Mouse (Mus musculus): ENCODE results near the gene Ggcx.
A peak's percentile ranks its signal among the peaks of the same experiment; 100 is the strongest.

Ggcx gene

DNA sequence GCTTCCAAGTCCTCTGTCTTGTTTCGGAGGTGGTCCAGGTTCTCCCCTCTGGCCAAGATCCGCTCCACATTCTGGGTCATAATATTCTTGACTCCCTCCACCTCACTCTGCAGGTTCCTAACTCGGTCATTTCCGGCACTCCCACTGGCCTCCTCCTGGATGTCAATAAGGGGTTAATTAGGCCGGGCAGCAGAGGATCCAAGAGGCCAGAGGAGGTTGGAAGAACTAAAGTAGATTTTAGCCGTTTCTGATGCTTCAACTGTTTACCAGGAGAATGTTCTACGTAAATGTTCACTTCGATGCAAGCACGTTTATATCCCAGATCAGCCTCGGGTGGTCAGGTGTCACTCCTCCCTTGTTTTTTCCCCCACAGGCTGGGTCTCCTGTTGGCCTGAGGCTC lies 25.8 kb upstream of the Ggcx start:
- no peak for DNase-seq

DNA sequence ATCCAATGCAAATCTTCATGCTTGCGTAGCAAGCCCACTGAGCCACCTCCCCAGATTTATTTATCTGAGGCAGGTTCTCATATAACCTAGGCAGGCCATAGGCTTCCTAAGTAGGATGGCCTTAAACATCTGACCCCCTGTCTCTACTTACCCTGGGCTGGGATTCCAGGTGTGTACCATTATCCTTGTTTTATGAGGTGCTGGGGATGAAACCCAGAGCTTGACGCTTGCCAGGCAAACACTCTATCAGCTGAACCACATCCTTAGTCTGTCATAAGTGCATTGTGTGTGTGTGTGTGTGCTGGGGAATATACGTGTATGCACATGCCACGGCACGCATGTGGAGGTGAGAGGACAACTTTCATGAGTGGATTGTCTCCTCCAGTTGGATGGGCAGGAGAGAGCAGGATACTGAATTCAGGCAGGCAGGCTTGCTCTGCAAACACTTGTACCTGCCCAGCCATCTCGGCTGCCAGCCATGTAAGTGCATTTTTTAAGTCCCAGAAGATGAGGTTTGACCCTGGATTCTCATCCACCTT lies 25.2 kb upstream of the Ggcx start:
- no peak for DNase-seq

DNA sequence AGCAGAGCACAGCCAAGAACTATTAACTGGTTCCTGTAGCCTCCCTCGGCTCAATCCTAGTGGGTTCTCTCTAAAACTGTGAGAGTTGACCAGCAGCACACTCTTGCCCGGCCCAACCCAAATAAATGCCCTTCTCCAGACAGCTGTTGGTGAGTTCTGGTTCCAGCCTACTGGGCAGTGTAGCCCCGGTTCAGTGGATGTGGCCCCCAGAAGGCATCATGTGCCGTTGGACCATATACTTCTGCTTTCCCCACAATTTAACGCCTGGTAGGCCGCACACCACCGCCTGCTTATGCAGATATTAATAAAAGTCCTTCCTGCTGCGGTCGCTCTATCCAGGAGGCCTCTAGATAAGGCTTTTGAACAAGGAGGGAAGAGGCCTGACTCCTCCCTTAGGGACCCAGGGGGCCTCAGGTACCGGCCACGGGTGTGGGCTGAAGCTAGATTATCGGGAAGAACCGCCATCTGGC lies 24.6 kb upstream of the Ggcx start:
- DNase-seq = no peak

DNA sequence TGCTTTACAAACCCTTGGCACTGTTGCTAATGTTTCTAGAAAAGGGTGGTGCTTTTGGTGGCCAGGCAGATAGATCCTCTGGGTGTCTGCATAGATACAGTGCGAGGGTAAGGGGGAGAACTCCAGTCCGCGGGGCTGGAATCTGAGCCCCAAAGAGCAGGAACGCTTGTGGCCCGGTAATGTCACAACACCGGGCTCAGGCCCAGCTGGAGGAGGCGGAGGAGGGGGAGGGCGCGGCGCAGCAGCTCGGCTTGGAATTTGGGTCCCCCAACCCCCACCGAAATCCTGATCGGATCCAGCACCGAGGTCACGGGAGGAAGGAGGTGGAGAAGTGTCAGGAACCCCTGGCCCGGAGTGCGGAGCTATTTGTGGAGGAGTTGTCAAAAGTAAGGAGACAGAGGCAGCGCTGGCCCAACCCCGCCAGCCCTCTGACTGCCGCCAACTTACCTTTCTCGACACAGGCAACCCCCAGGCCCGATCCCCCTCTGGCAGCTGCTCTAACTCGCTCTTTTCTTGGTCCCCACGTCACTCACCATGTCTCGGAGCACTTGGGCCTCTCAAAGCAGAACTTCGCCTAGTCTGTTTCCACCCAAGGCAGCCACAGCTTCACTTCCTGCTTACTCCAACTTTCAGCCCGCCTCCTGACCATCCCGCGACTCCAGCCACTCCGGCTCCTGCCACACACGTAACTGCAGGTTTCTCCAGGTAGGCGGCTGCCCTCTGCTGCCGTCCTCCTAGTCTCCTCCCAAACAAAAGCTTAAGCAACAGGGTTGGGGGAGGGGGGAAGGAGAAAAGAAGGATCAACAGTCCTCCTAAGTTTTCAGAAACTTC lies 24.0 kb upstream of the Ggcx start, which contains the start of gene Vamp8:
Vamp8 (minus strand) TSS at position 763 of the 831 bp plus-strand sequence.
- DNase-seq = peak; percentile 69

DNA sequence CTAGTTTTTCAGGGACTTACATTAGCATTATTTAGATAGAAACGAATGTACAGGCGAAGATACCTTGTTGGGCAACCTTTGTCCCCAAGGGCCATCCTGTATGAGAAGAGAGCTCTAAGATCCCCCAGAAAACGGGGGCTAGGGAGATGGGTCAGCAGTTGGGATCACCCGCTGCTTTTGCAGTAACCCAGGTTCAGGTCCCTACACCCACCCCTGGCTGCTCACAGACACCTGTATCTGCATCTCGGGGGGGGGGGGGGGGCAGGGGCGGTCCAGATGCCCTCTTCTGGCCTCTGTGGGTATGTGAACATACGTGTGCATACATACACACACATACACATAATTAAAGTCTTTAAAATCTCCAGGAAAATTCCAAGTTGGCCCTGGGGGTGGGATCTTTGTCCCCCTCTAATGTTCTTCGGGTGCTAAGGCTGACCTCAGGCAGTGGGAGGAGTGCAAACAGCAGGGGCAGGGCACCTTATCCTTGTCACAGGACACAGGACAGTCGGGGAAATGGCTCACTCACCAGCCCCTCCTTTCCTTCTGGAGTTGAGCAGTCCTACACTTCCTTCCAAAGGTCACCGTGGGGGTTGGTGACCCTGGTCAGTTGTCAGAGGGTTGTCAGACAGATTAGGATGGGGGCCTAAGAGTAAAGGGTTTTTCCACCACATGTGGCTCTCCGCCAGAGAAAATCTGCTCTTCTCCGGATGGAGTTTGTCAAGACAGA lies 23.1 kb upstream of the Ggcx start:
- peak; percentile 18 for DNase-seq

DNA sequence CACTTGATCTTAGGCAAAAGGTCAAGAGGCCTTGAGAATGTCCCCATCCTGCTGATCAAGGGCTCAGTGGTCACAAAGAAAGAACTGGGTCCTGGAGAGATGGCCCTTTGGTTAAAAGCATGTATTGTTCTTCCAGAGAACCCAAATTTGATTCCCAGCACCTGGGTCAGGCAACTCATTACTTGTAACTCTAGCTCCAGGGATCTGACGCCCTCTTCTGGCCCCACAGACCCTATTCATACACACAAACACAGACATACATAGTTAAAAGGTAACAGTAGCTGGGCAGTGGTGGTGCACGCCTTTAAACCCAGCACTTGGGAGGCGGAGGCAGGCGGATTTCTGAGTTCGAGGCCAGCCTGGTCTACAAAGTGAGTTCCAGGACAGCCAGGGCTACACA lies 21.8 kb upstream of the Ggcx start:
- no peak for DNase-seq

DNA sequence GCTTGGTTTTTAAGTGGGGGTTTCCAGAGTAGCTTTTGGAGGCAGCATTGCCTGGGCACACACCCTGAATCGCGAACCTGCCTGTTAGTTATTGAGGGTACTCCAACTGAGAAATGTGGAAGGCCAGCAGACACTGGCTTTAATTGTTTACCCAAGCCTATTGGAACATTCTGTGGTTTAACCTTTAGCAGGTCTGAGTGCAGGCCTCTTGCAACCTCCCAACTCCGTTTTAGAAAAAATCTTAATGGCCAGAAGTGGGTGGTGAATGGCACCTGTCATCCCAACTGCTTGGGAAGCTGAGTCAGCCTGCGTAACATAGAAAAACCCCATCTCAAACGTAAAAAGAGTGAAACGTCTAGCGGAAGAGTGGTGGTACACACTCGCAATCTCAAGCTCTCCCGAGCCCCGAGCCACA lies 17.3 kb upstream of the Ggcx start:
- no peak for DNase-seq

DNA sequence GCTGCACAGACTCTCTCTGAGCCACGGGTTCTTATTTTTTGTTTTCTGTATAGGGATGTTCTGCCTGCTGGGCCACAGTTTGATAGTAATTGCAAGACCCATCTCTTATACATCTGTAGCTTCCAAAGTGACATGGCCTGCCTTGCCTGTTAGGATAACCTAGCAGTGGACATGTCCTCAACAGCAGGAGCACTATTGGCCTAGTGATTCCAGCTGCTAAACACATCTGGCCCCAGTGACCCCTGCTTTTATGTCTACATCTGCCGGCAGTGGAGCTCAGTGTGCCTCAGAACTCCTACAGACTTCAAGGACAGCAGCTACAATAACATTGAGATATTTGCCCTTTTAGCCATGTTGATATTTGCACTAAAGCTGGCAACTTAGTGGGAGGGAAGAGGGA lies 14.1 kb upstream of the Ggcx start:
- DNase-seq = no peak

DNA sequence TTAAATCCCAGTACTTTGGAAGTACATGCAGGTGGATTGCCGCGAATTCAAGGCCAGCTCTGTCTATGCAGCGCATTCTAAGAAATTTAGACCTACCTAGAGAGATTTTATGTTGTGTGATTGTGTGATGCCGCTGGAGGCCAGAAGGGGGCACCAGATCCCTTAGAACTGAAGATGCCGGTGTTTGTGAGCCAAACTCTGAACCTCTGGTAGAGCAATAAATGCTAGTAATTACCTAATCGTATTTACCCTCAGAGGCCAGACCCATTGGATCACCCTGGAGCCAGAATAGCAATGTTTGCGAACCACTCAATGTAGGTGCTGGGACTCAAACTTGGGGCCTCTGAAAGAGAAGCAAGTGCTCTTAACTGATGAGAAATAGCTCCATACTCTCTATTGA lies 12.2 kb upstream of the Ggcx start:
- peak; percentile 78 for DNase-seq

DNA sequence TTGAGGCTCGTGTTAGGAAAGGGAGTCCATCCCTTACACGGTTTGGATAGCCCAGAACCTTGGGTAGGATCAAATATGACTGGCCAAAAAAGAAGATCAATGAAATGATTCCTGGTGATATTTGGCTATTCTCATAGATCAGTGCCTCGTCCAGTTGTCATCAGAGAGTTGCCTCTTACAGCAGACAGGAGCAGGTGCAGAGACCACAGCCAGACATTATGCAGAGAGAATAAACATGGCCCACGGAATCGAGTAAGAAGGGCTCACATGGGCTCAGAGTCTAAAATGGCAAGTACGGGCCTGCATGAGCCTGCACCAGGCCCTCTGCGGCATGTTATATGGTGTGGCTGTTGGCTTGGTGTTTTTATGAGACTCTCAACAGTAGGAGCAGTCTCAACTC lies 8.8 kb upstream of the Ggcx start:
- DNase-seq = no peak

DNA sequence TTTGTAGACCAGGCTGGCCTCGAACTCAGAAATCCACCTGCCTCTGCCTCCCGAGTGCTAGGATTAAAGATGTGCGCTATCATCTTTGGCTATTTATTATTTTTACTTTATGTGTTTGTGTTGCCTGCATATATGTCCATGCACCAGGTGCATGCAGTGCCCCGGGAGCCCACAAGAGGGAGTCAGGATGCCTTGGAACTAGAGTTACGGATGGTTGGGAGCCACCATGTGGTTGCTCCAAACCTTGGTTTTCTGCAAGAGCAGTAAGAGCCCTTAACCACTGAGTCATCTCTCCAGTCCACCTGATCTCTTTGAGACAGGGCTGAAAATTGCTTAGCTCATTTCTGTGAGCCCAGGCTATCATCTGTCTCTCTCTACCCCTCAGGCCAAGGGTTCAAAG lies 7.0 kb upstream of the Ggcx start:
- DNase-seq = peak; percentile 85

DNA sequence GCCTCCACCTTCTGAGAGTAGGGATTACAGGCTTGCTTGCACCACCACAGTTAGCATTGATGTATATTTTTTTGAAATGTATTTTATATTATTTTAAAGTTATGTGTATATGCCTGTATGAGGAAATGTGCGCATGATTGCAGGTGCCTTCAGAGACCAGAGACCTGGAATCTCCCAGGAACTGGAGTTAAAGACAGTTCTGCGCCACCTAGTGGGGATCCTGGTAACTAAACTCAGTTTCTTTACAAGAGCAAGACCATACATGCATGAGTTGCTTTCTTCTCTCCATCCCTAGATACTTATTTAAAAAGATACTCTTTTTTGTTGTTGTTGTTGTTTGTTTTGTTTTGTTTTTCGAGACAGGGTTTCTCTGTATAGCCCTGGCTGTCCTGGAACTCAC lies 4.5 kb upstream of the Ggcx start:
- peak; percentile 55 for DNase-seq

DNA sequence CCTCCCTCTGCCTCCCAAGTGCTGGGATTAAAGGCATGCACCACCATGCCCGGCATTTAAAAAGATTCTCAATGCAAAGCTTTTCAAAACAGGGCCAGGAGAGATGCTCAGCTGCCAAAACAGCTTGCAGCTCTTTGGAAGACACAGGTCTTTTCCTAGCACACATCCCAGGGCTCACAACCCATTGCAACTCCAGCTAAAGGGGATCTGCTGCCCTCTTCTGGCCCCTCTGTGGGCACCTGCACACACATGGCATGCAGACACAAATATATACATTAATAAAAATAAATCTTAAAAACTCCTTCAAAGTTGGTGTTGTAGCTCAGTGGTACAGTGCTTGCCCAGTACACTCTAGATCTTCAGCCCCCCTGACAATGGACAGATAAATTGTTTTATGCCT lies 4.1 kb upstream of the Ggcx start:
- no peak for DNase-seq

DNA sequence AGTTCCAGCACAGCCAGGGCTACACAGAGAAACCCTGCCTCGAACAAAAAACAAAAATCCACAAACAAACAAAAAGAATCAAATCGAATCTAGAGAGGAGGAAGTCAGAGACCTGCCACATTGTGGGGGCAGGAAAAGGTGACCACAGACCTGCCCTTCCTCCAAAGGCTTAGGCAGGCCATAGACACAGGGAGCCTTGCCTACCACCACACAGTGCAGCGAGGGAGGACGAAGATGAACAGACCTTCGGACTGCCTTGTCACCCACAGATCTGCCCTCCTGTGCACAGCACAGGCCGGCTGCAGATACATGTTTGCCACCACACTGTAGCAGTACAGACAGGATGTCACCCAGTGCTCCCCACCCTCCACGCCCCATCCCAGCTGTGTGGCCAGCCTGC lies 3.6 kb upstream of the Ggcx start:
- DNase-seq = no peak

DNA sequence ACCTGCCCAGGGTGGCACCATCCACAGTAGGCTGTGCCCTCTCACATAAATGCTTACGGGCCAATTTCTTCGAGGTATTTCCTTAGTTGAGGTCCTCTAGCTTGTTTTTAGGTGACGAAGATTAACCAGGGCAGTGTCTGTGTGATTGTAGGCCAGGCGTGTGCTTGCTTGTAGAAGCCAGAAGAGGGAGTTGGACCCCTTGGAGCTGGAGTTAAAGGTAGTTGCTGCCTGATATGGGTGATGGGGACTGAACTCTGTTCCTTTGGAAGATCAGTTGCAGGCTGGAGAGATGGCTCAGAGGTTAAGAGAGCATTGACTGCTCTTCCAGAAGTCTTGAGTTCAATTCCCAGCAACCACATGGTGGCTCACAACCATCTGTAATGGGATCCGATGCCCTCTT lies 1.1 kb downstream of the Ggcx start:
- DNase-seq = no peak

DNA sequence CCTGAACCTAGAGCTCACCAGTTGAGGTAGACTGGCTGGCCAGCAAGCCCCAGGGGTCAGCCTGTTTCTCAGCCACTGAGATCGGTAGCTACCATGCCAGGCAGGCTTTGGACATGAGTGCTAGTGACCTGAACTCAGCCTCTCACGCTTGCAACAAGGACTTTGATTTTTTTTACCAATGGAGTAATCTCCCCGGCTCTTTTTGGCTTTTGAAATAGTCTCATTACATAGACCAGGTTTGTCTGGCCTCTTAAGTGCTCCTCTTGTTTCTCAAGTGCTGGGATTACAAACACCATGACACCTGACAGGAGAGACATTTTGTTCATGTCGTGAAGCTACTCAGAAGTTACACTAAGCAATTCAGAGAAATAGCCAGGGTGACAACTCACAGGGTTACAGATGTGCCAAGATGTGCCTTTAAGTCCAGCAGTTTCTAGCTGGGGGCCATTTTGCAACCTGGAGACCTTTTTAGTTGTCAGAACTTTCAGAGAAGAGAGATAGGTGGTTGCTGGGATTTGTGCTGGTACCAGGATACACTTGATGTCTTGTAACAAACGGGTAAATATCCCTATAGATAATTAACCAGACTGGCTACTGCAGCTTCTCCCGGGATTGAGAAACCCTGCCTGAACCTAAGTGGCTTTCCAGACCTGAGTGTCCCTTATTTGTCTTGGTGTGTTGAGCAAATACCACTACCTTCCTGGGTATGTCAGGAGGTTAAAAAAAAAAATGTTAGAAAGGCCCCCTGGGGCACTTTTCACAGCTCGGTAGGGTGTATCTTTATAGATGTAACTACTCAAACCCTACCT lies 2.1 kb downstream of the Ggcx start:
- DNase-seq = no peak

DNA sequence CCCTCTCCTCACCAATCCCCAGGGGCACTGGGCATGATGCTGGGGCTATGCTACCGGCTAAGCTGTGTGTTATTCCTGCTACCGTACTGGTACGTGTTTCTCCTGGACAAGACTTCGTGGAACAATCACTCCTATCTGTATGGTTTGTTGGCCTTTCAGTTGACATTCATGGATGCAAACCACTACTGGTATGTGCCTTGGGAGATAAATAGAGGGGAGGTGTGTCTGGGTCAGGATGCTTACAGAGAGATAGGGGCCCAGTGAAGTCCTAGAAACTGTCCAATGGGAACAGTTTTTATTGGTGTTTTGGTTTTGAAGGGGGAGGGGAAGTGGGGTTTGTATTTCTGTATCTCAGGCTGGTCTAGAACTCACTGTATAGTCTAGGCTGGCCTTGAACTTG lies 4.2 kb downstream of the Ggcx start:
- no peak for DNase-seq

DNA sequence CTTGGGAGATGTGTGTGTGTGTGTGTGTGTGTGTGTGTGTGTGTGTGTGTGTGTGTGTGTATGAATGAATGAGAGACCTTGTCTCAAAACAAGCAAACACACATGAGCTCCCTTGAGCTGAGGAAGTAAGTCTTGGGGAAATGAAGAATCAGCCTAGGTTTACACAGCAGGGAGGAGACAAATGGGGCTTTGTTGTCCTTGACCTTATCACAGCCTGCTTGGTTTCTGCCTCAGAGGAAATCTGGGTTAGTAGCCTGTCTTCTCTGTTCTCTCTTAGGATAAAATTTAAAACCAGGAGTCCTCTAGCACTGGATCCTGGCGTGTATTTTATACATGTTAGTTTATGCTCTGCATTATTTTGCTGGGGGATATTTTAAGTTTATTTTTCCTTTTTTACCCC lies 5.7 kb downstream of the Ggcx start:
- no peak for DNase-seq

DNA sequence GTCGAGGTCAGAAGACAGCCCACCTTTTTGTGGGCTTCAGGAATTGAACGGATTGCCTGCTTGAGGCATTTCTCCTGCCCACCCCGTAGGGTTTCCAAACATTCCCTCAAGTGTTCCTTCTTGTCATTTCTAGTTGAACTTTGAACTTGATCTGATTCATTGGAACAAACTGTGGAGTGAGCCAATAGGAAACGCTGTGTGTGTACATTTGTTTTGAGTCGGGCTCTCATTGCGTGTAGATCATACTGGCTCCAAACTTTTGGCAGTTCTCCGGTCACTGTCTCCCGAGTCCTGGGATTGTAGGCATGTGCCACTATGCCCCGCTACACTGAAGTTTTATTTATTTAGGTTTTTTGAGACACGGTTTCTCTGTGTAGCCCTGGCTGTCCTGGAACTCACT lies 6.8 kb downstream of the Ggcx start:
- DNase-seq = no peak

DNA sequence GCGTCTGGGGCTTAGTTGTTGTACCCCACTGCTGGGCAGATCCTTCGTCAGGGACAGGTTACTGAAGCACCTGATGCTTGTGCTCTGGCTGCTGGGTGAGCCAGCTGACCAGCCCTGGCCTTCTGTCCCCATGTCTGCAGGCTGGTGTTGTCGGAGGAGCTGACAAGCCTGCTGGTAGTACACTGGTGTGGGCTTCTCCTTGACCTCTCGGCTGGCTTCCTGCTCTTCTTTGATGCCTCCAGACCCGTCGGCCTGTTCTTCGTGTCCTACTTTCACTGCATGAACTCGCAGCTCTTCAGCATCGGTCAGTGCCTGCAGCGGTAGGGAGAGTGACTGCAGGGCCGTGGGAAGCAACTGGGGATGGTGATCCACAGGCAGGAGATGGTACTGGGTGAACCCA lies 11.5 kb downstream of the Ggcx start:
- no peak for DNase-seq

DNA sequence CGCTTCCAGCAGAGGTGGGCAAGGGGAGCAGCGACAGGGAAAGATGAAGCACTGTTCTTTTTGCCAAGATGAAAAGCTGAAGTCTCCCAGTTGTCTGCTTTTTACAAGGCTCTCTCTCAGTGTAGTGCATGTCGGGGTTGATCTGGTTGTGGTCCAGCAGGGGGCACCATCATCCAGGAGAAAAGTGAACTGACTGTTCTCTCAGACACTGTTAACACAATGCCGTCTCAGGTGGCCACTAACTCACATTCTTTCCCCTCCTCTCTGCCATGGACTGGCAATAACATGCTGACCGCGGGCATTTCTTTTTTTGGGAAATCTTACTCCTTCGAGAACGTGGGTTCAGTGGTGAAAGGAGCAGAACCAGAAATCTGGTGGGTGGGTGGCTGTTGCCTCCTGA lies 13.9 kb downstream of the Ggcx start:
- peak; percentile 78 for DNase-seq

DNA sequence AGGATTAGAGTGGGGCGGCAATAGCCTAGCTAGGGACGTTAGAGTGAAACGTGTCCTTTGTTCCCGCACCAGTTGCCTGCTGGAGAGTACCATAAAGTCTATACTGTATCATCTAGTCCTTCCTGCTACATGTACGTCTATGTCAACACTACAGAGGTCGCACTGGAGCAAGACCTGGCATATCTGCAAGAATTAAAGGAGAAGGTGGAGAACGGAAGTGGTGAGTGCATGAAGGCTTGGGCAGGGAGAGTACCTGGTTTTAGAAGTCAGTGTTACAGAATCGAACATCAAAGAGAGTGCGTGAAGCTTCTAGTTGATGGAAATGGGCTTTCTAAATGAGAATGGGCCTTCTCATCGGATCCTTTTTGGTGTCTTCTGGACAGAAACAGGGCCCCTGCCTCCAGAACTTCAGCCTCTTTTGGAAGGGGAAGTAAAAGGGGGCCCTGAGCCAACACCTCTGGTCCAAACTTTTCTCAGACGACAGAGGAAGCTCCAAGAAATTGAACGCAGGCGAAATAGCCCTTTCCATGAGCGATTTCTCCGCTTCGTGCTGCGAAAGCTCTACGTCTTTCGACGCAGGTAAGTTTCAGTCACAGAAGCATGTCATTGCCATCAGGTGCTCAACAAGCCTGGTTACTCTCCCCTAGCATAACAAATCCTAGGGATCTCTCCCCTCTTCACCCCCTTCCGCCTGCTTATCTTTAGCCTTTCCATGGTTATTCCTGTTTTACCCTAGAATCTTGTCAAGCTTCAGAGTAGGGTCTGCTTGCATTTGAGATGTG lies 15.1 kb downstream of the Ggcx start:
- DNase-seq = no peak
